Mouse (Mus musculus): ENCODE data around the gene St3gal4.

- no peak for TF ChIP-seq EP300 (IDR thresholded peaks at IDR 0.05; ENCODE audit: insufficient read depth, low read depth, low read length)
- no peak for TF ChIP-seq CTCF (IDR thresholded peaks at IDR 0.05)
- TF ChIP-seq POLR2A (IDR thresholded peaks at IDR 0.05; ENCODE audit: insufficient read depth, low read depth, low read length): no peak
These were observed 9.5 kb upstream of the St3gal4 start for GRCm38 (mm10) chr9:35128564-35128963.

All from heart, adult 2 months (tissue).